Mouse (Mus musculus) erythroblast, embryonic 14.5 days (primary cell): Measurements from ENCODE around the gene Hoxb13.

Experiments used
- GATA1 ChIP-seq: IDR thresholded peaks from 2 replicates; pipeline ENCODE4 v1.6.1; 2012; ENCODE audit warnings: low read length, inconsistent platforms, mixed read lengths
- TAL1 ChIP-seq: IDR thresholded peaks from 3 replicates; pipeline ENCODE4 v1.6.1; 2012; ENCODE audit warnings: low read length, inconsistent platforms, mixed read lengths

GRCm38 (mm10) chr11:96171601-96172000 is 22.5 kb upstream of the Hoxb13 start:
- no peak for TF ChIP-seq TAL1
- no peak for TF ChIP-seq GATA1
